Mouse (Mus musculus) layer of hippocampus, adult 18-20 months (tissue): ENCODE measurements around the gene Tsc22d1. TPM values are rescaled to one million over a fixed set of nuclear protein-coding genes. Genes with fewer than 3 reads are reported as not detected.

Source experiments
- DNase-seq, 2 experiments: peaks; one replicate each; pipeline ENCODE4 v3.0.0; 2022; ENCODE audit warnings: low spot score in 2 of 2
- total RNA-seq, 2 experiments: library from RNA; stranded (reverse); gene quantifications; 2 replicates each; pipeline ENCODE4 v1.2.3; 2021

Tsc22d1 gene
- total RNA-seq, 2 experiments from 2014 or later = 533 to 545 TPM

GRCm38 (mm10) chr14:76514050-76514585 is 99.4 kb downstream of the Tsc22d1 start:
- DNase-seq = no peak

DNA sequence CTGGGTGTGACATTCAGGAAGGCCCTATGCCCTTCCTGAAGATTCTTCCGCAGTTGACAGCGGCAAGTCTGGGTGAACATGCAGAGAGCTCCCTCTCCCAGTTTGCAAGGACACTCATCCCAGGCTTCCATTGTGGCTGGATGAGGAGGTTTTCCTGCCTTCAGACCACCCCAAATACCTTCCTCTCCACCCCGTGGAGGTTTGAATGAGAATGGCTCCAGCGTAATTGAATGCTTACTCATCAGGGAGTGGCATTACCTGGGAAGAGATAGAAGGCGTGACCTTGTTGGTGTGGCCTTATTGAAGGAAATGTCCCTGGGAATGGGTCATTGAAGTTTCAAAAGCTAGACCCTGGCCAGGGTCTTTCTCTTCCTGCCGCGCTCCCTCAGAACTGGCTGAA is 100.9 kb downstream of the Tsc22d1 start:
- no peak for DNase-seq

- no peak for DNase-seq
These were observed 103.5 kb downstream of the Tsc22d1 start for GRCm38 (mm10) chr14:76518217-76518616.

GRCm38 (mm10) chr14:76520606-76521005 is 105.8 kb downstream of the Tsc22d1 start:
- no peak for DNase-seq

GRCm38 (mm10) chr14:76521308-76521707 is 106.5 kb downstream of the Tsc22d1 start:
- no peak for DNase-seq

DNA sequence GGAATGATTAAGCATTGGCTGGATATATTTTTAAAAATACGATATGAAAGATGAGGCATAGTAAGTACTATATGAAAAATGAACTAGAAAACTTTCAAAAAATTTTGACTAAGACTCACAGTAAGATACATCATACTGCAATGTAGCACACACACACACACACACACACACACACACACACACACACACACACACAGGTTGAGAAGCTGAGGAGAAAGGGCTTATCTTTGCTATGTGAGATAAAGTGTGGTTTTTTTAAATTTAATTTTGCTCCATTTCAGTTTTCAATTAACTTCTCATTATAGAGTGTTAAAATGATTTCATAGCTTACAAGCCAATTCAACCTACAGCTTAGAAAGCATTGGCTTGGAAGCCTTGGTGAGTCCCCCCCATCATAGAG is 108.6 kb downstream of the Tsc22d1 start:
- DNase-seq = no peak

- no peak for DNase-seq
These were observed 111.7 kb downstream of the Tsc22d1 start for GRCm38 (mm10) chr14:76526467-76526866.

- no peak for DNase-seq
These were observed 112.4 kb downstream of the Tsc22d1 start for GRCm38 (mm10) chr14:76527030-76527719.

- no peak for DNase-seq
These were observed 113.1 kb downstream of the Tsc22d1 start for GRCm38 (mm10) chr14:76527758-76528313.

DNA sequence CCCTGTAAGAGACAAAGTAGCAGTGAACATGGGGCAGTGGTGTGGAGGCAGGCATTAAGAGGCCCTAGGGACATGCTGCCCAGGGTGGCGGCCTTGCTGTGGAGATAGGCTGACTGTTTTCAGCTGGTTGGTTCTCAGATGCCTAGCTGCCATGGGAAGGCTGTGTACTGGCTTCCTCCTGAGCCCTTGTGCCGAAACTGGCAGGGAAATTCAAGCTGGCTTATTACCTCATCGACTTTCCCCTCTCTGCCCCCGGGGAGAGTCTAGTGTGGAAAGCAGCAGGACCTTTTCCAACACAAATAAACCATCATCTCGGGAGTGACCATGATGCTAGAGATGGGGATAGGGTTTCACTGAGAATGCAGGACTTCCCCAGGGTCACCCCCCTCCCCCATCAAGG is 113.9 kb downstream of the Tsc22d1 start:
- no peak for DNase-seq

GRCm38 (mm10) chr14:76531027-76531660 is 116.4 kb downstream of the Tsc22d1 start:
- no peak for DNase-seq

GRCm38 (mm10) chr14:76532257-76533169 is 117.8 kb downstream of the Tsc22d1 start:
- DNase-seq = no peak

- no peak for DNase-seq
These were observed 118.5 kb downstream of the Tsc22d1 start for GRCm38 (mm10) chr14:76533170-76533815.

DNA sequence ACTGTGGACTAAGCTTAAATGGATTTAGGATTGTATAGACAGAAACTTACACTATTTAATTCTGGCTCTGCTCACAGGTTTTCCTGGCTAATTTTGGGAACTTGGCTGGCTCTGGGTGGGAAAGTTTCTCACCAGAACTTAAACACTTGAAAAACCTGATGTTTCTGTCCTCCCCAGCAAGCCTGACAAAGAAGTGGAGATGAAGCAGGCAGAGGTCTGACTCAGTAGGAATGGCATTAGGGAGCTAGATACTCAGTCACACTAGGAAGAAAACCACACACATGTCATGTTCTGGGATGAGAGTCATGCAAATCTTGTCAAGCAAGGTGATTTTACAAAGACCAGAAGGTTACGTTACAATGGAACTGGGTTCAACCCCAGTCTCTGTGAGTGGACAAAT is 120.3 kb downstream of the Tsc22d1 start:
- DNase-seq = no peak

- no peak for DNase-seq
These were observed 122.2 kb downstream of the Tsc22d1 start for GRCm38 (mm10) chr14:76536921-76537320.

- peak in 1 of 2 experiments; percentile 67 for DNase-seq
These were observed 125.4 kb downstream of the Tsc22d1 start for GRCm38 (mm10) chr14:76540005-76540670.

DNA sequence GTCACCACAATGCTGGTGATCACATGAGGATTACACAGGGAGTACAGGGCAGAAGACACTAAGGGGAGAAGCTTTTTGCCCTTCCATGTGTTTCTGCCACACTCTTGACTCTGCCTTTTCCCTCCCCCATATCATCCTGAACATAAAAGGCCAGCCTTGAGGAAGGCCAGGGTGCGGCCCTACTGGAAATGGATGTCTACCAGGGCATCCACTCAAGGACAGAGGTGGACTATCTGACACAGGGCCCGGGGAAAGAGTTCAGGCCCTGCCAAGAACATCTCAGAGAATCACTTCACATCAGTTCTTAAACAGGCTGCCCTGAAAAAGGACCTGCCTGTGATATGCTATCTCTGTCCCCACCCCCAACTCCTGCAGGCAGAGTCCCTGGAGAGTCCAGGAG is 126.6 kb downstream of the Tsc22d1 start:
- DNase-seq = no peak

- no peak for DNase-seq
These were observed 129.4 kb downstream of the Tsc22d1 start for GRCm38 (mm10) chr14:76544136-76544535.

DNA sequence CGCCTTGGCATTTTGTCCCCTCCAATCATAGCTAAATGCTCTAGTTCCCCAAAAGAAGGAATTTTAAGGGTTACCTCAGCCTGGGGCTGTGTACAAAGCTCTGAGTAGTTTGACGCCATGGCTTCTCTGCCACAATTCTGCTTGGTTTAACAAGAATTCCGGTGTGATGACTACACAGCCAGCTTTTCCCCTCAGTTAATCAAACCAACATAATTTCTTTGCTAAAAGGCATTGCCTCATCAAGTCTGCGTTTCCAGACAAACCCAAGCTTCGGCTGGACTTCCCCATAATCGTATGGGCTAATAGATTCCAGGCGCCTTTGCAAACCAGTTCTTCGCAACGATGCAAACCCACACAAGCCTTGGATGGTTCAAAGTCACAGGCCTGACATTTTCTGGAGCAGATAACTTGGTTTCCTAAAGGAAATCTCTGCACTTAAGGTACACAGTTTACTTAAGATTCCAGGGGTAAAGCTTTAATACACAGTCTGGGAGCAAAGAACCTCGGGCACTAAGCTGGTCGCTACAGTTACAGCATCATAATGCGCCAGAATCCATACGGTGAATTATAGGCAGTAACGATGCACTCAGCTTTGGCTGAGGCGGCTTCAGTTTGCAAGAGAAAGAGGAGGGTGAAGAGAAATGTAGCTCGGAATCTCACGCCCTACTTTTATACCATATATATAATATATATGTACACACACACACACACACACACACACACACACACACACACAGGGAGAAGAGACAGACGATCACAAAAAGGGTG is 140.7 kb downstream of the Tsc22d1 start:
- DNase-seq = no peak
